Mouse (Mus musculus): ENCODE data around the gene Ctsw. TPM values are rescaled to one million over a fixed set of nuclear protein-coding genes. Genes with fewer than 3 reads are reported as not detected.

Ctsw gene
- total and polyA plus RNA-seq, 2 experiments from 2014 or later, result 1.2 to 2.0 TPM

- peak overlapping the region; percentile 82; the same call in 1 of the 2 replicates for H3K9ac ChIP-seq (replicated peaks; ENCODE audit: low read length)
- peaks cover 19% of the 10 kb centered on the region for H3K4me1 ChIP-seq (ENCODE audit: insufficient read depth, low read length)
- no peaks in the 10 kb centered on the region for H3K36me3 ChIP-seq (ENCODE audit: insufficient read depth, low read length)
- H3K4me3 ChIP-seq (ENCODE audit: low read length), result peak overlapping the region; percentile 66
- no peak for TF ChIP-seq CTCF (IDR thresholded peaks at IDR 0.05; ENCODE audit: low read depth)
- ATAC-seq, result no peak
- 52% methylated on average over 8 of the region's 8 CpGs for WGBS
- peak overlapping the region; percentile 96 for H3K4me2 ChIP-seq (ENCODE audit: low read depth, low read length)
- no peaks in the 10 kb centered on the region for H3K9me3 ChIP-seq (ENCODE audit: low read length)
- DNase-seq (ENCODE audit: low spot score), result no peak
- peak overlapping the region; percentile 99; the same call in 1 of the 2 replicates for H3K27ac ChIP-seq
- H3K27me3 ChIP-seq (ENCODE audit: insufficient read depth, low read length), result no peaks in the 10 kb centered on the region
These were observed 12.7 kb downstream of the Ctsw start for GRCm38 (mm10) chr19:5455568-5455967.

GRCm38 (mm10) chr19:5455037-5455436 is 13.3 kb downstream of the Ctsw start:
- no peak for TF ChIP-seq CTCF (IDR thresholded peaks at IDR 0.05; ENCODE audit: low read depth)
- Histone ChIP-seq H3K27ac (no peak overlapping the region), H3K4me1 (ENCODE audit: insufficient read depth, low read length) (peaks cover 19% of the 10 kb centered on the region), H3K36me3 (ENCODE audit: insufficient read depth, low read length) (no peaks in the 10 kb centered on the region), H3K4me3 (ENCODE audit: low read length) (no peak overlapping the region), H3K4me2 (ENCODE audit: low read depth, low read length) (peak overlapping the region; percentile 96), H3K9ac (replicated peaks; ENCODE audit: low read length) (no peak overlapping the region), H3K27me3 (ENCODE audit: insufficient read depth, low read length) (0 out of 2 replicates have a peak, but pooled peaks cover 2% of the 10 kb centered on the region), H3K9me3 (ENCODE audit: low read length) (no peaks in the 10 kb centered on the region)
- DNase-seq (ENCODE audit: low spot score), result no peak
- 73% methylated on average over 12 of the region's 12 CpGs for WGBS
- no peak for ATAC-seq

DNA sequence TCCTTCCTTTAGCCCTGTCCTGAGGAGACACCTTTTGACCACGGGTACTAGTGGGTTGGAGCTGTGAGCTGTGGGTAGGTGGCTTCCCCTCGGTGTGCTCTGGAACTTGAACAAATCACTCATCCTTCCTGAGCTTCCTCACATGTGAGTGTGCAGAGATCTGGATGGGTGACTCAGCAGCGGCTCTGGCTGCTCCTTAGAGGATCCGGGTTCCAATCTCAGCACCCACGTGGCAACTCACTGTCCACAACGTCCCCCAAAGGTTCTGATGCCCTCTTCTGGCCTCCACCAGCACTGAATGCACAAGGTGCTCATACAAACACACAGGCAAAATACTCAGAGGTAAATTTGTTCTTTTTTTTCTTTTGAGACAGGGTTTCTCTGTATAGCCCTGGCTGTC is 16.5 kb downstream of the Ctsw start:
- H3K27ac ChIP-seq, result no peak overlapping the region
- no peak overlapping the region for H3K4me2 ChIP-seq (ENCODE audit: low read depth, low read length)
- peaks cover 18% of the 10 kb centered on the region for H3K4me1 ChIP-seq (ENCODE audit: insufficient read depth, low read length)
- 0 out of 2 replicates have a peak, but pooled peaks have one; percentile 1 for TF ChIP-seq CTCF (IDR thresholded peaks at IDR 0.05; ENCODE audit: low read depth)
- WGBS, result 82% methylated on average over 6 of the region's 6 CpGs
- H3K9me3 ChIP-seq (ENCODE audit: low read length), result no peaks in the 10 kb centered on the region
- H3K4me3 ChIP-seq (ENCODE audit: low read length), result no peak overlapping the region
- no peak for DNase-seq (ENCODE audit: low spot score)
- H3K27me3 ChIP-seq (ENCODE audit: insufficient read depth, low read length), result peaks cover 25% of the 10 kb centered on the region
- ATAC-seq, result no peak
- H3K9ac ChIP-seq (replicated peaks; ENCODE audit: low read length), result no peak overlapping the region
- H3K36me3 ChIP-seq (ENCODE audit: insufficient read depth, low read length), result no peaks in the 10 kb centered on the region

GRCm38 (mm10) chr19:5449673-5450072 is 18.6 kb downstream of the Ctsw start:
- no peak overlapping the region for H3K4me2 ChIP-seq (ENCODE audit: low read depth, low read length)
- DNase-seq (ENCODE audit: low spot score) (no peak), ATAC-seq (no peak)
- H3K9me3 ChIP-seq (ENCODE audit: low read length), result no peaks in the 10 kb centered on the region
- no peak overlapping the region for H3K9ac ChIP-seq (replicated peaks; ENCODE audit: low read length)
- no peak overlapping the region for H3K4me3 ChIP-seq (ENCODE audit: low read length)
- H3K27me3 ChIP-seq (ENCODE audit: insufficient read depth, low read length), result peaks cover 29% of the 10 kb centered on the region
- H3K36me3 ChIP-seq (ENCODE audit: insufficient read depth, low read length), result no peaks in the 10 kb centered on the region
- H3K4me1 ChIP-seq (ENCODE audit: insufficient read depth, low read length), result peaks cover 4% of the 10 kb centered on the region
- no peak for TF ChIP-seq CTCF (IDR thresholded peaks at IDR 0.05; ENCODE audit: low read depth)
- WGBS, result 88% methylated on average over 3 of the region's 3 CpGs
- no peak overlapping the region for H3K27ac ChIP-seq

- WGBS, result 10% methylated on average over 34 of the region's 36 CpGs
- Histone ChIP-seq H3K9me3 (ENCODE audit: low read length) (no peaks in the 10 kb centered on the region), H3K4me3 (ENCODE audit: low read length) (peak overlapping the region; percentile 57), H3K27me3 (ENCODE audit: insufficient read depth, low read length) (peaks cover 29% of the 10 kb centered on the region), H3K9ac (replicated peaks; ENCODE audit: low read length) (peak overlapping the region; percentile 35; the same call in 1 of the 2 replicates), H3K36me3 (ENCODE audit: insufficient read depth, low read length) (no peaks in the 10 kb centered on the region), H3K4me2 (ENCODE audit: low read depth, low read length) (peak overlapping the region; percentile 97), H3K27ac (no peak overlapping the region), H3K4me1 (ENCODE audit: insufficient read depth, low read length) (peaks cover 4% of the 10 kb centered on the region)
- peak; percentile 24; the same call in 1 of the 2 replicates for ATAC-seq
- no peak for DNase-seq (ENCODE audit: low spot score)
- no peak for TF ChIP-seq CTCF (IDR thresholded peaks at IDR 0.05; ENCODE audit: low read depth)
These were observed 19.8 kb downstream of the Ctsw start for GRCm38 (mm10) chr19:5448354-5449150.

GRCm38 (mm10) chr19:5447515-5448353 is 20.6 kb downstream of the Ctsw start, which contains the start of gene Fosl1:
TSS of gene Fosl1 (plus strand) at chr19:5447547.
- peaks cover 29% of the 10 kb centered on the region for H3K27me3 ChIP-seq (ENCODE audit: insufficient read depth, low read length)
- DNase-seq (ENCODE audit: low spot score) (peak; percentile 65), ATAC-seq (peak; percentile 80)
- peak within 1 kb of the TSS; percentile 57 for H3K4me3 ChIP-seq (ENCODE audit: low read length)
- no peak for TF ChIP-seq CTCF (IDR thresholded peaks at IDR 0.05; ENCODE audit: low read depth)
- H3K9me3 ChIP-seq (ENCODE audit: low read length), result no peaks in the 10 kb centered on the region
- no peaks in the 10 kb centered on the region for H3K36me3 ChIP-seq (ENCODE audit: insufficient read depth, low read length)
- H3K4me2 ChIP-seq (ENCODE audit: low read depth, low read length), result peak within 1 kb of the TSS; percentile 97
- H3K27ac ChIP-seq, result no peak within 1 kb of the TSS
- peaks cover 4% of the 10 kb centered on the region for H3K4me1 ChIP-seq (ENCODE audit: insufficient read depth, low read length)
- 1% methylated on average over 70 of the region's 70 CpGs for WGBS
- peak within 1 kb of the TSS; percentile 35; the same call in 1 of the 2 replicates for H3K9ac ChIP-seq (replicated peaks; ENCODE audit: low read length)

Measured in hindbrain, postnatal 0 days (tissue).